Mouse (Mus musculus): Measurements from ENCODE around the gene Pde10a.

GRCm38 (mm10) chr17:8526815-8527261, 1.7 kb downstream of the Pde10a start:
- no peak for TF ChIP-seq GATA1 (IDR thresholded peaks at IDR 0.05; ENCODE audit: borderline replicate concordance, low read length)
- no peak for TF ChIP-seq FLI1 (IDR thresholded peaks at IDR 0.05; ENCODE audit: low read length)

All from megakaryocyte, embryonic 14.5 days (primary cell).